Mouse (Mus musculus): ENCODE measurements around the gene Ywhae. TPM values are rescaled to one million over a fixed set of nuclear protein-coding genes. Genes with fewer than 3 reads are reported as not detected.

Ywhae gene
- polyA plus RNA-seq (2015; fragmentation: Nextera tagmentation; extraction: Ambion mirVana), result 485 and 554 TPM in 2 replicates

GRCm38 (mm10) chr11:75732434-75733226, at the start of gene Ywhae:
Gene Ywhae (plus strand): TSS chr11:75732869.

GRCm38 (mm10) chr11:75796029-75796445, 63.4 kb downstream of the Ywhae start, which contains the start of gene Doc2b:
Gene Doc2b (minus strand): TSS chr11:75796049.

Other genes starting within 250 kb of the Ywhae start
- gene Prpf8, start 246.1 kb upstream of the Ywhae start, polyA plus RNA-seq (2015; fragmentation: Nextera tagmentation; extraction: Ambion mirVana), result 15.5 and 16.9 TPM in 2 replicates
- gene Rilp, start 222.8 kb upstream of the Ywhae start, polyA plus RNA-seq (2015; fragmentation: Nextera tagmentation; extraction: Ambion mirVana), result 10.7 and 12.4 TPM in 2 replicates
- 5.8 and 6.0 TPM in 2 replicates for gene Scarf1, start 219.3 kb upstream of the Ywhae start, polyA plus RNA-seq (2015; fragmentation: Nextera tagmentation; extraction: Ambion mirVana)
- gene Slc43a2, start 201.2 kb upstream of the Ywhae start, polyA plus RNA-seq (2015; fragmentation: Nextera tagmentation; extraction: Ambion mirVana), result 7.1 and 7.8 TPM in 2 replicates
- gene Pitpna, start 144.8 kb upstream of the Ywhae start, polyA plus RNA-seq (2015; fragmentation: Nextera tagmentation; extraction: Ambion mirVana), result 57.1 and 65.3 TPM in 2 replicates
- gene Inpp5k, start 101.9 kb upstream of the Ywhae start, polyA plus RNA-seq (2015; fragmentation: Nextera tagmentation; extraction: Ambion mirVana), result 31.7 and 38.0 TPM in 2 replicates
- 34.2 and 40.5 TPM in 2 replicates for gene Myo1c, start 82.4 kb upstream of the Ywhae start, polyA plus RNA-seq (2015; fragmentation: Nextera tagmentation; extraction: Ambion mirVana)
- gene Crk, start 53.6 kb upstream of the Ywhae start, polyA plus RNA-seq (2015; fragmentation: Nextera tagmentation; extraction: Ambion mirVana), result 54.1 and 58.5 TPM in 2 replicates
- 0.07 and 0.08 TPM in 2 replicates for gene Doc2b, start 63.2 kb downstream of the Ywhae start, polyA plus RNA-seq (2015; fragmentation: Nextera tagmentation; extraction: Ambion mirVana)
- 4.1 and 5.5 TPM in 2 replicates for gene Rph3al, start 205.6 kb downstream of the Ywhae start, polyA plus RNA-seq (2015; fragmentation: Nextera tagmentation; extraction: Ambion mirVana)

Measured in skeletal muscle tissue, postnatal 0 days (tissue).